Mouse (Mus musculus): ENCODE measurements around the gene Gm16181.

- TF ChIP-seq CTCF (conservative IDR thresholded peaks at IDR 0.05; ENCODE audit: insufficient read depth, insufficient read length, low read depth, low read length) (no peak), POLR2A (IDR thresholded peaks at IDR 0.05; ENCODE audit: low read depth, low read length) (no peak)
Observed at GRCm38 (mm10) chr17:35243086-35243485, 22.5 kb downstream of the Gm16181 start.

Measured in kidney, adult 2 months (tissue).